Mouse (Mus musculus): Measurements from ENCODE around the gene Slc12a6. TPM values are rescaled to one million over a fixed set of nuclear protein-coding genes. Genes with fewer than 3 reads are reported as not detected.
A peak's percentile ranks its signal among the peaks of the same experiment; 100 is the strongest.

The Slc12a6 gene
- 12.9 and 14.8 TPM in 2 replicates for total RNA-seq (2014; rRNA removed)
- 4.0 and 5.2 TPM in 2 replicates for polyA plus RNA-seq (2012; rRNA removed)

- WGBS, result under 1% methylated on average over 85 of the region's 85 CpGs
- no peaks in the 10 kb centered on the region for H3K36me3 ChIP-seq (ENCODE audit: control insufficient read depth, insufficient read depth, low read length)
- DNase-seq (ENCODE audit: extremely low read depth, low read depth, low spot score), result peak; percentile 83
- H3K27ac ChIP-seq (replicated peaks; ENCODE audit: insufficient read depth, low read depth, low read length), result peak within 1 kb of the TSS; percentile 64
- H3K4me3 ChIP-seq (ENCODE audit: insufficient read depth, low read depth, low read length), result peak within 1 kb of the TSS; percentile 88
- no peaks in the 10 kb centered on the region for H3K27me3 ChIP-seq (ENCODE audit: control insufficient read depth, insufficient read depth, low read length)
- TF ChIP-seq CTCF (IDR thresholded peaks at IDR 0.05; ENCODE audit: low read depth, low read length) (no peak), POLR2A (IDR thresholded peaks at IDR 0.05; ENCODE audit: extremely low read depth, insufficient read depth, low read length) (0 out of 2 replicates have a peak, but pooled peaks have one; percentile 19)
- H3K4me1 ChIP-seq (ENCODE audit: control insufficient read depth, insufficient read depth, low read length), result peaks cover 6% of the 10 kb centered on the region
- peaks cover 8% of the 10 kb centered on the region; the same call in 1 of the 2 replicates for H3K79me2 ChIP-seq (ENCODE audit: control insufficient read depth, insufficient read depth, low read length)
- H3K9ac ChIP-seq (ENCODE audit: low read depth, low read length), result peak within 1 kb of the TSS; percentile 87
Measured at GRCm38 (mm10) chr2:112265448-112266241, at the start of gene Slc12a6. Gene Slc12a6 (plus strand): TSS chr2:112265825.

- Histone ChIP-seq H3K27ac (replicated peaks; ENCODE audit: insufficient read depth, low read depth, low read length) (no peak overlapping the region), H3K79me2 (ENCODE audit: control insufficient read depth, insufficient read depth, low read length) (no peaks in the 10 kb centered on the region), H3K4me1 (ENCODE audit: control insufficient read depth, insufficient read depth, low read length) (no peaks in the 10 kb centered on the region), H3K4me3 (ENCODE audit: insufficient read depth, low read depth, low read length) (no peak overlapping the region), H3K36me3 (ENCODE audit: control insufficient read depth, insufficient read depth, low read length) (no peaks in the 10 kb centered on the region), H3K27me3 (ENCODE audit: control insufficient read depth, insufficient read depth, low read length) (no peaks in the 10 kb centered on the region), H3K9ac (ENCODE audit: low read depth, low read length) (no peak overlapping the region)
- 8% methylated on average over 1 of the region's 1 CpGs for WGBS
- peak; percentile 17 for DNase-seq (ENCODE audit: extremely low read depth, low read depth, low spot score)
- peak; percentile 45 for TF ChIP-seq CTCF (IDR thresholded peaks at IDR 0.05; ENCODE audit: low read depth, low read length)
- TF ChIP-seq POLR2A (IDR thresholded peaks at IDR 0.05; ENCODE audit: extremely low read depth, insufficient read depth, low read length), result no peak
Measured at GRCm38 (mm10) chr2:112215977-112216376, 49.6 kb upstream of the Slc12a6 start.

GRCm38 (mm10) chr2:112217614-112218013 lies 48.0 kb upstream of the Slc12a6 start:
- Histone ChIP-seq H3K27me3 (ENCODE audit: control insufficient read depth, insufficient read depth, low read length) (no peaks in the 10 kb centered on the region), H3K27ac (replicated peaks; ENCODE audit: insufficient read depth, low read depth, low read length) (no peak overlapping the region), H3K4me3 (ENCODE audit: insufficient read depth, low read depth, low read length) (no peak overlapping the region), H3K36me3 (ENCODE audit: control insufficient read depth, insufficient read depth, low read length) (no peaks in the 10 kb centered on the region), H3K4me1 (ENCODE audit: control insufficient read depth, insufficient read depth, low read length) (no peaks in the 10 kb centered on the region), H3K79me2 (ENCODE audit: control insufficient read depth, insufficient read depth, low read length) (no peaks in the 10 kb centered on the region), H3K9ac (ENCODE audit: low read depth, low read length) (no peak overlapping the region)
- no peak for DNase-seq (ENCODE audit: extremely low read depth, low read depth, low spot score)
- TF ChIP-seq CTCF (IDR thresholded peaks at IDR 0.05; ENCODE audit: low read depth, low read length) (no peak), POLR2A (IDR thresholded peaks at IDR 0.05; ENCODE audit: extremely low read depth, insufficient read depth, low read length) (no peak)
- 72% methylated on average over 6 of the region's 6 CpGs for WGBS

GRCm38 (mm10) chr2:112220880-112221279 lies 44.7 kb upstream of the Slc12a6 start:
- Histone ChIP-seq H3K4me3 (ENCODE audit: insufficient read depth, low read depth, low read length) (no peak overlapping the region), H3K9ac (ENCODE audit: low read depth, low read length) (no peak overlapping the region), H3K79me2 (ENCODE audit: control insufficient read depth, insufficient read depth, low read length) (no peaks in the 10 kb centered on the region), H3K27me3 (ENCODE audit: control insufficient read depth, insufficient read depth, low read length) (no peaks in the 10 kb centered on the region), H3K27ac (replicated peaks; ENCODE audit: insufficient read depth, low read depth, low read length) (no peak overlapping the region), H3K4me1 (ENCODE audit: control insufficient read depth, insufficient read depth, low read length) (no peaks in the 10 kb centered on the region), H3K36me3 (ENCODE audit: control insufficient read depth, insufficient read depth, low read length) (no peaks in the 10 kb centered on the region)
- TF ChIP-seq POLR2A (IDR thresholded peaks at IDR 0.05; ENCODE audit: extremely low read depth, insufficient read depth, low read length) (no peak), CTCF (IDR thresholded peaks at IDR 0.05; ENCODE audit: low read depth, low read length) (no peak)
- DNase-seq (ENCODE audit: extremely low read depth, low read depth, low spot score), result no peak
- WGBS, result 63% methylated on average over 5 of the region's 5 CpGs

GRCm38 (mm10) chr2:112222607-112223006 lies 43.0 kb upstream of the Slc12a6 start:
- TF ChIP-seq CTCF (IDR thresholded peaks at IDR 0.05; ENCODE audit: low read depth, low read length), result no peak
- Histone ChIP-seq H3K27ac (replicated peaks; ENCODE audit: insufficient read depth, low read depth, low read length) (no peak overlapping the region), H3K36me3 (ENCODE audit: control insufficient read depth, insufficient read depth, low read length) (no peaks in the 10 kb centered on the region), H3K4me1 (ENCODE audit: control insufficient read depth, insufficient read depth, low read length) (no peaks in the 10 kb centered on the region), H3K9ac (ENCODE audit: low read depth, low read length) (no peak overlapping the region), H3K27me3 (ENCODE audit: control insufficient read depth, insufficient read depth, low read length) (no peaks in the 10 kb centered on the region), H3K79me2 (ENCODE audit: control insufficient read depth, insufficient read depth, low read length) (no peaks in the 10 kb centered on the region), H3K4me3 (ENCODE audit: insufficient read depth, low read depth, low read length) (no peak overlapping the region)
- no peak for DNase-seq (ENCODE audit: extremely low read depth, low read depth, low spot score)
- whole genome bisulfite sequencing, result 67% methylated on average over 5 of the region's 5 CpGs

GRCm38 (mm10) chr2:112224356-112224755 lies 41.3 kb upstream of the Slc12a6 start:
- no peaks in the 10 kb centered on the region for H3K79me2 ChIP-seq (ENCODE audit: control insufficient read depth, insufficient read depth, low read length)
- H3K36me3 ChIP-seq (ENCODE audit: control insufficient read depth, insufficient read depth, low read length), result no peaks in the 10 kb centered on the region
- WGBS, result 72% methylated on average over 4 of the region's 4 CpGs

More at GRCm38 (mm10) chr2:112224356-112224755, 41.3 kb upstream of the Slc12a6 start:
- TF ChIP-seq POLR2A (IDR thresholded peaks at IDR 0.05; ENCODE audit: extremely low read depth, insufficient read depth, low read length) (no peak), CTCF (IDR thresholded peaks at IDR 0.05; ENCODE audit: low read depth, low read length) (no peak)
- H3K4me1 ChIP-seq (ENCODE audit: control insufficient read depth, insufficient read depth, low read length), result no peaks in the 10 kb centered on the region
- no peak overlapping the region for H3K9ac ChIP-seq (ENCODE audit: low read depth, low read length)
- H3K27me3 ChIP-seq (ENCODE audit: control insufficient read depth, insufficient read depth, low read length), result no peaks in the 10 kb centered on the region
- H3K27ac ChIP-seq (replicated peaks; ENCODE audit: insufficient read depth, low read depth, low read length), result no peak overlapping the region
- no peak for DNase-seq (ENCODE audit: extremely low read depth, low read depth, low spot score)
- no peak overlapping the region for H3K4me3 ChIP-seq (ENCODE audit: insufficient read depth, low read depth, low read length)
